Mouse (Mus musculus): ENCODE data around the gene Esp1. TPM values are rescaled to one million over a fixed set of nuclear protein-coding genes. Genes with fewer than 3 reads are reported as not detected.

Gene Esp1
- polyA plus RNA-seq (2015; fragmentation: Nextera tagmentation; extraction: Ambion mirVana) = not detected in 2 replicates

DNA sequence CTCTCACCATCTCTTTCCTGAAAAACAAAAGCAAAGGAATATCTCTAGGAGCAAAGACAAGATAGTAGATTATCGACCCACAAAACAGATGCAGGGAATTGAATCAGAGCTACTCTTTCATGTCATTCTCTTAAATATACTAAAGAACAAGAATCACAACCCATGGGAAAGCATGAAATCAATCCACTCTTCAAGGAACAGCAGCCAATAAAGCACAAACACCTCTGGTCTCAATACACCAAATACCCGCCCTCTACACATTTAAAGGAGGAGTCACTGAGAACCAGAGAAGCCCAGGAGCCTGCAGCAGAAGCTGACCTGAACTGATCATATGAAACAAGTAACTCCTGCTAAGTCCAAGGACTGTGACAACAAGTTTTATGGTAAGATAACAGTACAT is at the start of gene Esp1:
Gene Esp1 (plus strand): TSS at position 301 of the 400 bp plus-strand sequence.

Other genes starting within 250 kb of the Esp1 start
- gene Esp8, start 207.1 kb upstream of the Esp1 start, polyA plus RNA-seq (2015; fragmentation: Nextera tagmentation; extraction: Ambion mirVana) = not detected in 2 replicates
- gene Esp6, start 165.6 kb upstream of the Esp1 start, polyA plus RNA-seq (2015; fragmentation: Nextera tagmentation; extraction: Ambion mirVana) = not detected in 2 replicates
- not detected in 2 replicates for gene Esp4, start 128.5 kb upstream of the Esp1 start, polyA plus RNA-seq (2015; fragmentation: Nextera tagmentation; extraction: Ambion mirVana)
- not detected in 2 replicates for gene Esp3, start 95.0 kb upstream of the Esp1 start, polyA plus RNA-seq (2015; fragmentation: Nextera tagmentation; extraction: Ambion mirVana)
- 0.65 and 0.89 TPM in 2 replicates for gene Crisp2, start 79.9 kb downstream of the Esp1 start, polyA plus RNA-seq (2015; fragmentation: Nextera tagmentation; extraction: Ambion mirVana)
- gene Rhag, start 84.0 kb downstream of the Esp1 start, polyA plus RNA-seq (2015; fragmentation: Nextera tagmentation; extraction: Ambion mirVana) = 157 and 198 TPM in 2 replicates
- 0.99 and 1.1 TPM in 2 replicates for gene 9130008F23Rik, start 153.4 kb downstream of the Esp1 start, polyA plus RNA-seq (2015; fragmentation: Nextera tagmentation; extraction: Ambion mirVana)
- not detected in 2 replicates for gene Glyatl3, start 187.2 kb downstream of the Esp1 start, polyA plus RNA-seq (2015; fragmentation: Nextera tagmentation; extraction: Ambion mirVana)
- 15.7 and 16.9 TPM in 2 replicates for gene Mut, start 207.6 kb downstream of the Esp1 start, polyA plus RNA-seq (2015; fragmentation: Nextera tagmentation; extraction: Ambion mirVana)
- gene Cenpq, start 207.9 kb downstream of the Esp1 start, polyA plus RNA-seq (2015; fragmentation: Nextera tagmentation; extraction: Ambion mirVana) = 27.9 and 30.1 TPM in 2 replicates

Data from spleen, postnatal 0 days (tissue).